Mouse (Mus musculus) thymus, adult 18-20 months (tissue): ENCODE measurements at regions not wholly inside any gene's neighbourhood (a gene's known extent, or its start where the extent isn't known, plus 50 kb on each side); places are given as distances from the start of the nearest gene placed in this dataset.
"Not testable (repeated sequence)": the region's sequence is repeated elsewhere in the genome, so short reads cannot be mapped to it uniquely, and the experiment has no call there.

Source experiments
- DNase-seq, 2 experiments: peaks; one replicate each; pipeline ENCODE4 v3.0.0; 2022; ENCODE audit warnings: mixed read lengths in 2 of 2

DNA sequence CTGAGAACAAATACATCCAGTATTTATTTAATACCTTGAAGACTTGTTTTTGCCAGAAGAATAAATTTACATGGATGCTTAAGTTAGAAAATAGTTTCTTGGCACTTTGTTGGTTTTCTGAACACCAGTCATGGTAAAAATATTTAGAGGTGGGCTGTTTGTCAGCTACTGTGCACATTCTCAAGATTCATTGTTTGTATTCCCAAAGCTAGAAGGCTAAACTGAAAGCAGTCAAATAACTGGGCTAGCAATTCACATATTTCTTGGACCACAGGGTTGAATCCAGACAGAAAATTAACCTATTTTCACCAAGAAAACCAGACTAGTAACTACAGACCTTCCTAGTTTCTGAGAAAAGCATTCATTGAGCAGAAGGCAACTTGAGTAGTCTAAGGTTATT lies 488.1 kb upstream of the Klf6 start:
- DNase-seq = no peak

GRCm38 (mm10) chr13:5408226-5408804 lies 453.0 kb upstream of the Klf6 start:
- DNase-seq = no peak

DNA sequence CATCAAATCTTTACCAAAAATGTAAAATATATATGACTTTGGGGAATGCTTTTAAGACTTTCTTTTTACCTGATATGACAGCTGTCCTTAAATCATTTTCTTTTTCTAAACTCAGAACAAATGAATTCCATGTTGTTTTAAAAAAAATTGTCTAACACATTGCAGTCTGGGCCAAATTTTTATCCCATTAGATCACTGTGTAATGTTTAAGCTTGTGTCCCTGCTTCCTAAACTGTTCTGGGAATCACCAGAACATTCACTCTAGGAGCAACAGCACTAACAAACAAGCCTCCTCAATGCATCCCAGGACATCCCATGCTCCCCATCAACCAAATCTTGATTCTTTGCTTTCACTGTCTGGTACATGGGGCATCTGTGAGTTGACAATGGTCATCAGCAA lies 449.2 kb upstream of the Klf6 start:
- DNase-seq = no peak

- DNase-seq = not testable (repeated sequence)
These were observed 448.3 kb upstream of the Klf6 start for GRCm38 (mm10) chr13:5413009-5413408.

DNA sequence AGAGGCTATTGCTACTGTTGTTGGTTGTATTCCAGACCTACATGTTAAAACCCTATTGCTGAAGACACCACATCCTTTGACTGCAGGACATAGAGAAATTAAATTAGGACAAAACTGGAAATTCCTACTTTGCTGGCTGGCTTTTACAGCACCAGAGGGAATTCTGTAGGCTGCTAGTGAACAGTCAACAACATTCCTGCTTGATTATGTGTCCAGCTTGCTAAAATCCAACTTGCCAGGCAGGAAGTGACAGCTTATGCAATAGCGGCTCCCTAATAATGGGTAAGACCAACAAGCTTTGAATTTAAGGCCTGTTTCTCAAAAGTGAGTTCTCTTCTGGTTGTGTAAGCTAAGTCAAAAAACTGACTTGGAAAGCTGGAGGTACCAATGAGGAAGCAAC lies 437.2 kb upstream of the Klf6 start:
- DNase-seq = no peak

DNA sequence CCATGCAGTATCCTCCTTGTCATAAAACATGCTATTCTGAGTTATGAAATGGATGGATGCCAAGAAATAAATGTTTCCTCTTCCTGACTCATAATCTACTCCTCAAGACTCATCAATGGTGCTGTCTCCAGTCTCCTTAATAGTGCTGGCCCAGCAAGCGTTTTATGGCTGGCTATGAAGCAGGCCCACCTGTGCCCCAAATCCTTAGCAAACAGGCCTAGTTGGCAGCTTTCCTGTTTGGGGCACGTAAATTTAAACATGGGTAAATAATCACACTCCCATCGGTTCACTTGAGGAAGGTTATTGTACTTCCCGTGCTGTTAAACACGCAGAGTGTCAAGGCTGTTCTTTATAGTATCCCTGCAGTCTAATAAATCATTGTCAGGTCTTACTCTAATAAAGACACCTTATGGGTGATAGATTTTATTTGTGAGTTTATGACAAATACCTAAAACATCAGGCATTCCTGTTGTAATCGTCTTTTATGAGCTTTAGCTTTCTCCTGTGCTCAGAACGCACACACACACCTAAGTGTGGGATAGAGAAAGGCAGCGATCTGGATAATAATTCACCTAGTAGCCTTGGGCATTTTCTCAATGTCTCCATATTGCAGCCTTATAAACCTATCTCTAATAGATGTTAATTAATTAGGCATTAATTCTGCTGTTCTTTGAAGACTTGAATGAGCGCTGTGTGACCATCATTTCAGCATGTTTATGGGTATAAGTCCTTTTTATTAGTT lies 435.6 kb upstream of the Klf6 start:
- no peak for DNase-seq

- no peak for DNase-seq
These were observed 427.6 kb upstream of the Klf6 start for GRCm38 (mm10) chr13:5433652-5434051.

DNA sequence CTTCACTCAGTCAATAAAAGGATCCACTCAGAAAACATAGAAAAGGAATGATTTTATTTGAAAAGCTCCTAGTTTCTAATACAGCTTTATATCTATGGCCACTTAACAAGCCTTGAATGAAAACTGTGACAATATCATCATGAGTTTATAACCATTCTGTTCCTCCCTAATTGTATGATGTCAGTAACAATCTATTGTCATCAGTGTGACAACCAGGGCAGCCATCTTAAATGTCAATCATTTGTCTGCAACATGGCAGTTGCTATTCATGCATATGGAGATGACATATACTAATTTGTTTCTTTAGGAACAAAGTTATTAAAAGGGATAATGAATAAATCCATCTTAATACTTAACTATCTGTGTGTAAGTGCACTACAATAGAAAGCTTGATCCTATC lies 426.2 kb upstream of the Klf6 start:
- no peak for DNase-seq

GRCm38 (mm10) chr13:5436191-5436590 lies 425.1 kb upstream of the Klf6 start:
- no peak for DNase-seq

GRCm38 (mm10) chr13:5440454-5440853 lies 420.8 kb upstream of the Klf6 start:
- no peak for DNase-seq

- no peak for DNase-seq
These were observed 416.4 kb upstream of the Klf6 start for GRCm38 (mm10) chr13:5444759-5445478.

GRCm38 (mm10) chr13:5448601-5449000 lies 412.7 kb upstream of the Klf6 start:
- DNase-seq = no peak

DNA sequence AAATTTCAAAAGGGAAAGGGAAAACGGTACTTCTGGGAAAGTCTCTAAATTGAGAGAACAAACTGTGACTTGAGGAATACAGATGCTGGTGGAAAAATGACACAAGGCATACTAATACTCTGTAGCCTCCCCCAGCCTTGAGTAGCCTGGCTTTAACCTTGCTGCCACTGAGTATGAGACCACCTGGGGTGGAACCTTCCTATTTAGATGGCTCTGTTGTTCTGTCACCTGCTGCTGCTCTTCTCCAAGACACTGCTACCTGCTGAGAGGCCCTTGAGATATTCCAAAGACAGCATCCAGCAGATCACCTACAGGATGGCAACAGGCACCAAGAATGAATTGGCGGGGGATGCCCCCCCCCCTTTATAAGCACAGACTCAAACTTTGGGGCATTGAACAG lies 380.5 kb upstream of the Klf6 start:
- no peak for DNase-seq

DNA sequence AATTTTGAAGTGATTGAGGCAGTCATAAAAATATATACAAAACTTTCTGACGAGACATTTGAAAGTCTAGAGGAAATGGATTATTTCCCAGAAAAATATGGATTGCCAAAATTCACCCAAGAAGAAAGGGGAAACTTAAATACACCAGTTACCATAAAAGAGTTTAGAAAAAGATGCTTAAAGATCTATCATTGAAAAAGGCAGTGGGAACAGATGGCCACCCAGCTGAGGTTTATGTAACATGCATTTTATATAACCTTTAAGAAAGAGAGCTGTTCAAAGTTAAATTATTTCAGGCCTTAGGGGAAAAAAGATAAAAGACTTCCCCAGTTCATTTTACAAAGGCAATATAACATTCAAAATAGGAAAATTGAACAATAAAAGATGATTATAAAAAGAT lies 369.0 kb upstream of the Klf6 start:
- no peak for DNase-seq

GRCm38 (mm10) chr13:5497535-5497934 lies 363.7 kb upstream of the Klf6 start:
- no peak for DNase-seq

GRCm38 (mm10) chr13:5511784-5512183 lies 349.5 kb upstream of the Klf6 start:
- no peak for DNase-seq

- no peak for DNase-seq
These were observed 345.7 kb upstream of the Klf6 start for GRCm38 (mm10) chr13:5515552-5515951.

- DNase-seq = no peak
These were observed 345.2 kb upstream of the Klf6 start for GRCm38 (mm10) chr13:5516088-5516487.

DNA sequence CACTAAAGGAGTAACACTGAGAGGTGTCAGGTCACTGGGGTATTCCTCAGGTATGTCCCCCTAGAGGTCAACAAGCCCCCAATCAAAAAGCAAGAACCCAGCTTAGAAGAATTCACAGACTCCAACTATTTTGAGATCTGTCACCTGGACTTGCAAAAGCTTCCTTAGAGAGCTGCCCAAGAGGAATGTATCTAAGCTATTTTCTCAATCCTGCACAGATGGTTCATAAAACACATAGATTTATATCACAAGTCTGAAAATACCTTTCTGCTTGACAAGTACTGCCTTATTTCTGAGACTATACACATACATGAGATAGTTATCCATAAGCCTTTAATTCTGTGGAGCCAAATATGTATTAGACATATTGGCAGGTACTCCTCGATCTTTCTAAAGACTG lies 342.1 kb upstream of the Klf6 start:
- DNase-seq = no peak

GRCm38 (mm10) chr13:5519600-5519999 lies 341.7 kb upstream of the Klf6 start:
- no peak for DNase-seq

DNA sequence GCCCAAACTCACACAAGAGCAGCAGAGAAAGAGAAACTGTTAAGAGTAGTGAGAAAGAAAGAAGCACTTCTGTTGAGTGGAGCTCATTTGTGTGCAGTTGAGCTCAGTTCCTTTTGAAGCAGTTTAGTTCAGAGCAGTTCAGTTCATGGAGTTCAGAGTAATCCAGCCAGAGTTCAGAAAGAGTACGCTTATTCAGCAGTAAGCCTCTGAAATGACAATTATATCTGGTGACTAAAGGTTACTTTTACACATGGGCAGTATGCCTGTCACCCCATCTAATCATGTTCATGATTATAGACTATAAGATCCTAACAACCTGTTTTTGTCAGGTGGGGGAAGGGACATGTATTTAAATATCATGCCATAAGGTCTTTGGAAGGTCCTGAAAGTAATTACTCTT lies 333.9 kb upstream of the Klf6 start:
- no peak for DNase-seq

DNA sequence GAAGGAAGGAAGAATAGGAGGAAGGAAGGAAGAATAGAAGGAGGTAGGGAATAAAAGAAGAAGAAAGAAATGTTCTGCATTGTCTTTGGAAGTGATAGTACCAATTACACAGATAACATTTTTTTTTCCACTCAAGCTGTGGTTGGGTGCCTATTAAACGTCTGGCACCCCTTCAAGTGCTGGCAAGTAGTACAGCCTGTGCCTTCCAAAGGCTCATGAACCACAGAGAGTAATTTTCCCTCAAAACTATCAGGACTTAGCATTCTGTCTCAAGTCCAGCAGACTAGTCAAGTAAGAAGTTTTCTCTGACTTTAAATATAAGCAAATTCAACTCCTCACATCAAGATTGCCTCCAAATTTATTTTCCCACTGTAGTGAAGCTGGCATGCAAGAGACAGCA lies 321.0 kb upstream of the Klf6 start:
- DNase-seq = no peak

GRCm38 (mm10) chr13:5545521-5545920 lies 315.8 kb upstream of the Klf6 start:
- no peak for DNase-seq

- no peak for DNase-seq
These were observed 315.3 kb upstream of the Klf6 start for GRCm38 (mm10) chr13:5546011-5546410.
